Mouse (Mus musculus): ENCODE measurements at regions not wholly inside any gene's neighbourhood (a gene's known extent, or its start where the extent isn't known, plus 50 kb on each side); places are given as distances from the start of the nearest gene placed in this dataset.

DNA sequence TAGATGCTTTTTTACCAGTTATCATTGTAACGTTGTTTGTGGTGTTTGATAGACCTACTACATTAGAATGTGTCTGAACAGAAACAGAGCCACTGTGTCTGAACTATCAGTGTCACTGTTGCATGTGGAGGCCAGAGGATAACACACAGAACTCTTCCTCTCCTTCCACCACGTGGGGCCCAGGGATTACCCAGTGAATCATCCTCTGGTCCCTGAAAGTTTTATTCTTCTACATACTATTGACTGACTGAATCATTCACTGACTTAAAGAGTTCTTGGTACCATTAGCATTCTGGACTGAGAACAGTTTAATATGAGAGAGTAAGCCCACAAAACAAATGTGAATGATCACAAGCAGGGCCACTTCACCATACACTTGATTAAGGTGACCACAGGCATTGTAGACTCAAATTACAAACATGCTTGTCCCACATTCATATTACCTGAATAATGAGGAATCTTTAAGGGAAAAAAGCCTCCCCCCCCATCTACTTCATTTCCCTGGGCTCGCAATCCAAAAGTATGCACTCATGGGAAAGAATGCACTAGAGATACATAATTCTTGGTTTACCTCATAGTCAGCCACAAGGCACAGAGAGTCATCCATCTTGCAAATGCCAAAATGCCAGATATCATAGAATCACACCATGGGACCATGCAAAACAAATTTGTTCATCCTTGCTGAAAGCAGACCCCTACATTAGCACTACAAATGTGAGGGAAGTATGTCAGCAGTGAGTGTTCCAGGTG lies 68.1 kb upstream of the Tnfsf11 start:
- no peak for DNase-seq (ENCODE audit: low spot score in 2 of 2)

DNA sequence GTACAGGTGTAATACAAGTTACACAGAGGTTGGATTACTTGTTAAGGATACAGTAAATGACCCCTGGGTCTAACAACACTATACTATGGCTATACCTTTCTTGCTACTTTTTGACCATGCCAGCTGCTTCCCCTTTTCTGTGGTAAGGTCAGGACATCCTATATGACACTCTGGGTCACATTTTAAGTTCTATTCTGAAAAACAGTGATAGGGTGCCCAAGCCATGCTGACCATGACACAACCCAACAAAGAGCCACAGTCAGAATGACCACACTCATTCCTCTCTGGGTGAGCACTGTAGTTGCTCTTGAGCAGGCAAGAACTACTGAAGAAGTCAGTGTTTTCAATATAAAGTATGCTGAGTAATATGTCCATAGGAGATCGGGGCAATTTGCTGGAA lies 64.3 kb upstream of the Tnfsf11 start:
- DNase-seq (ENCODE audit: low spot score in 2 of 2), result no peak

DNA sequence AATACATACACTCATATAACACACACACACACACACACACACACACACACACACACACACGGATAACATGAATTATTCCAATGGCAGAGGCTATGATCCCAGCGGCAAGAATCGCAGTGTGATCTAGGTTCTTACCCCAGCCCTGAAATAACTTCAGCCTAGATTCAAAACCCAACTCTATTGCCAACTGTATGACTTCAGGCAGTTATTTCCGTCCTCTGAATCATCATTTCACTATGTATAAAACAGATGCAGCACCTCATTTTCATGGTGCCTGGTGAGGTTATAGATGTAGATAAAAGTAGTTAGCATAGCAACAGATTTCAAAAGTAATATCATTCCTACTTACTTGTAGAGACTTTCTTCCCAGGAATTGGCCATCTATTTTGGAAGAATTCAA lies 61.0 kb upstream of the Tnfsf11 start:
- DNase-seq (ENCODE audit: low spot score in 2 of 2), result peak in 1 of 2 experiments; percentile 1

DNA sequence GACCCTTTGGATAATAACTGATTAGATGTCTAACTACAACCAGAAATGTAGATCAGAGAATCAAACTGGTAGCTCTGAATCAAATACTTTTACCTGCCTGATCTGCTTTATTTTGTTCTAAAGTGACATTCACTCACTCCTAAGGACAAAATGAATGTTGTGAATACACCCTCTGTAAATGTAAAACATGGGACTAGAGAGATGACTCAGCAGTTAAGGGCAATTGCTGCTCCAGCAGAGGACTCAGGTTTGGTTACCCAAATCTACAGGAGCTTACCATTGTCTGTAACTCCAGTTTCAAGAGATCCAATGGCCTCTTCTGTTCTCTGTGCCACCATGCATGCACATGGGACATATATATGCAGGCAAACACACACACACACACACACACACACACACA lies 57.0 kb upstream of the Tnfsf11 start:
- DNase-seq (ENCODE audit: low spot score in 2 of 2), result no peak

DNA sequence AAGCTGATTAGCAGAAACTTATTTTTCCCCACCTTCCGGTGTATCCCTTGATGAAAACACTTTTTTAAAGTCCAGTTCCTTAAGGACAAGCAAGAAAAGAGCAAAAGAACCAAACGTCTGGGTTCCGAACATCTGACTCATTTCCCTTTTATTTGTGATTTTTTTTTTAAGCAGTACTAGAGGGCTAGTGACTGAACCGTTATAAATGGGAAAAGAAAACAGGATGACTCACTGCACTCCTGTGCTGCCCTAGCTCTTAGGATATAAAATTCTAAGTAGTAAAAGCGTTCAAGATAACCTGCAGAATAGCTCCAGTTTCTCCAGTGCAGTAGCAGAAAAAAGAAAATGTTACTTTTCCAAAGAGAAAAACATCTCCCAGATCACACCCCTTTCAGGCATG lies 55.3 kb upstream of the Tnfsf11 start:
- no peak for DNase-seq (ENCODE audit: low spot score in 2 of 2)

All from right cerebral cortex, postnatal 36 days (tissue).